Mouse (Mus musculus): ENCODE results near the gene Tlr4. TPM values are rescaled to one million over a fixed set of nuclear protein-coding genes. Genes with fewer than 3 reads are reported as not detected.

The Tlr4 gene
- total RNA-seq (2021), result 1 to 10 TPM; 7.2 to 9.5 TPM
- long read RNA-seq, experiment 1, full-length matches to known transcripts, result 5 of 5 reads
- long read RNA-seq, experiment 1, partial matches to known transcripts, result 0 of 5 reads
- long read RNA-seq, experiment 1, other reads (novel, unspliced or antisense), result 0 of 5 reads
- long read RNA-seq, experiment 2, full-length matches to known transcripts, result 5 of 6 reads
- long read RNA-seq, experiment 2, partial matches to known transcripts, result 1 of 6 reads
- long read RNA-seq, experiment 2, other reads (novel, unspliced or antisense), result 0 of 6 reads

- peak; percentile 15 to 48 for DNase-seq (ENCODE audit: low spot score in 2 of 2)
Observed at GRCm38 (mm10) chr4:66827463-66828162, at the start of gene Tlr4. TSS of gene Tlr4 (plus strand) at chr4:66827584.

- DNase-seq (ENCODE audit: low spot score in 2 of 2), result no peak
Observed at GRCm38 (mm10) chr4:66794283-66794682, 33.1 kb upstream of the Tlr4 start.

- DNase-seq (ENCODE audit: low spot score in 2 of 2), result no peak
Observed at GRCm38 (mm10) chr4:66796683-66797082, 30.7 kb upstream of the Tlr4 start.

- no peak for DNase-seq (ENCODE audit: low spot score in 2 of 2)
Observed at GRCm38 (mm10) chr4:66804552-66805301, 22.7 kb upstream of the Tlr4 start.

- DNase-seq (ENCODE audit: low spot score in 2 of 2), result no peak
Observed at GRCm38 (mm10) chr4:66805747-66806146, 21.6 kb upstream of the Tlr4 start.

- DNase-seq (ENCODE audit: low spot score in 2 of 2), result no peak
Observed at GRCm38 (mm10) chr4:66816364-66817026, 10.9 kb upstream of the Tlr4 start.

- no peak for DNase-seq (ENCODE audit: low spot score in 2 of 2)
Observed at GRCm38 (mm10) chr4:66821171-66821570, 6.2 kb upstream of the Tlr4 start.

GRCm38 (mm10) chr4:66821764-66822163 lies 5.6 kb upstream of the Tlr4 start:
- no peak for DNase-seq (ENCODE audit: low spot score in 2 of 2)

GRCm38 (mm10) chr4:66828163-66828668 lies 832 bp downstream of the Tlr4 start:
- no peak for DNase-seq (ENCODE audit: low spot score in 2 of 2)

- no peak for DNase-seq (ENCODE audit: low spot score in 2 of 2)
Observed at GRCm38 (mm10) chr4:66828686-66829085, 1.3 kb downstream of the Tlr4 start.

- no peak for DNase-seq (ENCODE audit: low spot score in 2 of 2)
Observed at GRCm38 (mm10) chr4:66838071-66838470, 10.7 kb downstream of the Tlr4 start.

GRCm38 (mm10) chr4:66843255-66843654 lies 15.9 kb downstream of the Tlr4 start:
- no peak for DNase-seq (ENCODE audit: low spot score in 2 of 2)

- peak in 1 of 2 experiments; percentile 11 for DNase-seq (ENCODE audit: low spot score in 2 of 2)
Observed at GRCm38 (mm10) chr4:66852011-66852410, 24.6 kb downstream of the Tlr4 start.

GRCm38 (mm10) chr4:66856992-66857391 lies 29.6 kb downstream of the Tlr4 start:
- no peak for DNase-seq (ENCODE audit: low spot score in 2 of 2)

GRCm38 (mm10) chr4:66869919-66870318 lies 42.5 kb downstream of the Tlr4 start:
- DNase-seq (ENCODE audit: low spot score in 2 of 2), result peak in 1 of 2 experiments; percentile 9

- DNase-seq (ENCODE audit: low spot score in 2 of 2), result no peak
Observed at GRCm38 (mm10) chr4:66872026-66872425, 44.6 kb downstream of the Tlr4 start.

- DNase-seq (ENCODE audit: low spot score in 2 of 2), result no peak
Observed at GRCm38 (mm10) chr4:66873342-66873741, 46.0 kb downstream of the Tlr4 start.

- no peak for DNase-seq (ENCODE audit: low spot score in 2 of 2)
Observed at GRCm38 (mm10) chr4:66875751-66876150, 48.4 kb downstream of the Tlr4 start.

GRCm38 (mm10) chr4:66877609-66878008 lies 50.2 kb downstream of the Tlr4 start:
- DNase-seq (ENCODE audit: low spot score in 2 of 2), result no peak

- DNase-seq (ENCODE audit: low spot score in 2 of 2), result no peak
Observed at GRCm38 (mm10) chr4:66881496-66881895, 54.1 kb downstream of the Tlr4 start.

- no peak for DNase-seq (ENCODE audit: low spot score in 2 of 2)
Observed at GRCm38 (mm10) chr4:66883264-66883663, 55.9 kb downstream of the Tlr4 start.

All from adrenal gland, adult 18-20 months (tissue).